Mouse (Mus musculus) left cerebral cortex, postnatal 36 days (tissue): ENCODE results near the gene P4ha1. TPM values are rescaled to one million over a fixed set of nuclear protein-coding genes. Genes with fewer than 3 reads are reported as not detected.
"Not testable (repeated sequence)": the region's sequence is repeated elsewhere in the genome, so short reads cannot be mapped to it uniquely, and the experiment has no call there.

Experiments
- DNase-seq, 2 experiments: peaks; one replicate each; pipeline ENCODE4 v3.0.0; 2021 to 2022; ENCODE audit warnings: low spot score in 2 of 2, mixed read lengths in 1 of 2
- intact Hi-C: fragments of 180-260 bp; cut with DNase I; formaldehyde crosslinking; loops from one replicate; pipeline ENCODE4 v1.15.1; 2025
- total RNA-seq, 2 experiments: library from RNA; stranded (reverse); gene quantifications; 2 replicates each; pipeline ENCODE4 v1.2.3; 2021

Gene P4ha1
- total RNA-seq, 2 experiments from 2014 or later = 31.7 to 45.5 TPM

DNA sequence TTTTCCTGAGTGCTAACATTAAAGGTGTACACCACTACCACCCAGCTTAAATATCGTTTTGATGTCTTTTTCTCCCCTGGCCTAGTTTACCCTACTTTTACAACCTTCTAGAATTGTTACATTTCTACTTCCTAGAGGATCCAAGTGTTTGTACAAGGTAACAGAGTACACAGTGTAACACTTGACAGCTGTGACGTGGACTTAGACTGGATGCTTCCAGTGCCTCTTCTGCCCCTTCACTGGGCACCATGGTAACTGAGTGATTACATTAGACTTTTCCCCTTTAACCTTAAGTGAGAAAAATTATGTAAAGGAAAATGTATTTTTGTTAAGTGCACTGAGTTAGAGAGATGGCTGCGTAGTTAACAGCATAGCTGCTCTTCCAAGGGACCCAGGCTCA is 41.5 kb downstream of the P4ha1 start:
- no peak for DNase-seq
- intact Hi-C loops = no loop called here

DNA sequence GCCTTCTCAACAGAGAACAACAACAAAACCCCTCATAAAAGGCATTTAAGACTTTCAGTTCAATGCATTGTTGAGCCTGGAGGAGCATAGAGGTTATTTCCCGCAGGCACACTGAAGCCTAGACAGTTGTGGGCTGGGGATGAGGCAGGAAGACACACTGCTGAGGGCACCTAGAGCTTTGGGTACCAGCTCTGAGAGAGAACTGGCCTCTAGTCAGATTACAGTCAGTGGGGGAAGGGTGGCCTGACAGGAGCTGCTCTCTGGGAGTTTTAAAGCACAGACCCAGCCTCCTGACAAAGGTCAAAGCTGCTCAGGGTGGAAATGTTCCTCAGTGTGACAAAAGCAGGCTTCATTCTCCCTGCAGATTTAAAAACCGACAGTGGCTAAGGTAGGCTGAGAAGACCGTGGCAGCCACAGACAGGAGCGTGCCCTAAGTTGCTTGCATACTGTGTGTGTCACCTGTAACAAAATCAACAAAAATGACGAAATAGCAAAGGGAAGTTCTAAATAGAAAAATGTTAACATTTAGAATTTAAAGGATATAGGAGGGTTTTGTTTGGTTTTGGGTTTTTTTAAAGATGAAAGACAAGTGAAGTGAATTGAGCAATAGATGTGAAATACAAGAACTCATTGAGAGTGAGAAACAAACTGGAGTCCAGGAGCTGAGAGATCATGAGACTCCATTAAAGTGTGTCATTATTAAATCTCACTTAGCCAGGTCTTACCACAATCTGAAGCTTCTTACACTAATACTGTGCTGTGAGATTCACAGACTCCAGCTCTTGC is 42.9 kb downstream of the P4ha1 start:
- intact Hi-C loops = no loop called here
- no peak for DNase-seq

DNA sequence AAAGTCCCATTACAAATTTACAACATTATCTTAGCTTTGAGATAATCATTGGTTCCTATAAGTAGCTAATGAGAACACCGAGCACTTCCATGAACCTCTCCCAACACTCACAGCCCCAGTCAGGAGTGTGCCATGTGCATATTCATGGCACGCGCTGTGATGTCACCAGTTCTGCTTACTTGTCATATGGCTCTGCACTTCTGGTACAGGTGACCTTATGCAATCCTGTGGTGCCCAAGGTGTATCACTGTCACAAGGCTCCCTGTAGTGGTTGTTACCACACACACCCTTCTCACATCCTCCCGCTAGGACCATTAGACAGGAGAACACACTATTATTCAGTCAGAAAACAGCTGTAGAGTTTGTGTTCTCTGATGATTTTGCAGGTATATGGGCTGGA is 43.6 kb downstream of the P4ha1 start:
- intact Hi-C loops = no loop called here
- no peak for DNase-seq

DNA sequence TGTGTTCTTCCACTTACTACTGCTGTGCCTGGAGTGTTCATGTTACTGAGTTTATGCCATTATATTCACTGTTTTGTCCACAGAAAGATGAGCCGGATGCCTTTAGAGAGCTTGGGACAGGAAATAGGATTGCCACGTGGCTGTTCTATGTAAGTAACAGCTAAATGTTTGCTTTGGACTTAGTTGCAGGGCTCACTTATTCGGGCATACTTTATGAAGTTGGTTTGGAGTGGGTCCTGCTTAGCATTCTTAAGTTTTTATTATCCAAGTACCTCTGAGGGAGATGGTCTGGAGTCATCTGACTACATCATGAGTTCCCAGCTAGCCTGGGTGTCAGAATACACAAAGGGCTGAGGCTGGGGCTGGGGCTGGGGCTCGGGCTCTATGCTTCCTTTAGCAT is 44.1 kb downstream of the P4ha1 start:
- no peak for DNase-seq
- intact Hi-C loops = no loop called here

DNA sequence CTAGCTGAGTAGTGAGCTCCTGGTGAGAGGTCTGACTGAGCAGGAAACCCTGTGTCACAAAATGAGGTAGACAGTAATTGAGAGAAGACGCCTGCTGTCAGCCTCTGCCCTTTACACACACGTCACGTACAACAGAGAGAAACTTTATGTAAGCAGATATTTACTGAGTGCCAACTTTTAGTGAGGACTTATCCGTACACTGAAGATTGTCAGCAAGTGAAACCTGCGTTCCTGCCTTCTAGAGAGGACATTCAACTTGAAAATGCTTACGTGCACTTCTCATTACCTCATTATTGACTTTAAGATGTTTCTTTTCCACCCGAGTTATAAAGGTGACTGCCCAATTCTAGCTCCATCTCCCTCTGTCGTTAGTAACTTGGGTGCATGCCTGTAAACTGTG is 45.6 kb downstream of the P4ha1 start:
- intact Hi-C loops = no loop called here
- DNase-seq = no peak

DNA sequence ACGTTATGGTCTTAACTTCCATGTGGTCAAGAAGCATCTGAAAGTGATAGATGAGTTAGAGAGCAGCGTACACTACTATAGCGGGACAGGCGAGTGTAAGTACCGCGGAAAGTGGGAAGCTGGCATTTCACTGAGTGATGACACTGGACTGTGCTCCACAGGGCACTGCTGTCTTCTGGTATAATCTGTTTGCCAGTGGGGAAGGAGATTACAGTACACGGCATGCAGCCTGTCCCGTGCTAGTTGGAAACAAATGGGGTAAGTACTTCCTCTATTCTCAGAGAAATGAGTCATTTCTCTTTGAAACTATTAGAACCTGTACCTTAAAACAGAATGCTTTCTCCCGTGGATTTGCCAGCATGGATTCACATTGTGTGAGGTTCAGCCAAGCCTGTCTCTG is 46.3 kb downstream of the P4ha1 start:
- intact Hi-C loops = no loop called here
- no peak for DNase-seq

DNA sequence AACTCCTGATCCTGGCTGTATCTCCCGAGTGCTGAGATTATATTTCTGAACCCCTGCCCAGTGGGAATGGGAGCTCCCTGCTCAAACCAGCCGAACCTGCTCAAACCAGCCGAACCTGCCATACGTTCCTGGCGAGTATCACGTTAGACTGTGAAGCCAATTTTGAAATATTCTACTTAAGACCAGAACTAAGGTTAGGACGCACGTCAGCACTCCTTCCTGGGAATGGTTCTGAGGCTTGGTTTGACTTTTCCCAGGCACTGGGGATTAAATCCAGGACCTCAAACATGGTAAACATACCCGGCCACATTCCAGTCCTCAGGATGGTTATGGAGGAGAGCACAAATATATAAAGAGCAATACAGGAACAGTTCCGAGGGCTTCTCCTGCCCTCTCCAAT is 54.8 kb downstream of the P4ha1 start:
- intact Hi-C loops = no loop called here
- DNase-seq = no peak

DNA sequence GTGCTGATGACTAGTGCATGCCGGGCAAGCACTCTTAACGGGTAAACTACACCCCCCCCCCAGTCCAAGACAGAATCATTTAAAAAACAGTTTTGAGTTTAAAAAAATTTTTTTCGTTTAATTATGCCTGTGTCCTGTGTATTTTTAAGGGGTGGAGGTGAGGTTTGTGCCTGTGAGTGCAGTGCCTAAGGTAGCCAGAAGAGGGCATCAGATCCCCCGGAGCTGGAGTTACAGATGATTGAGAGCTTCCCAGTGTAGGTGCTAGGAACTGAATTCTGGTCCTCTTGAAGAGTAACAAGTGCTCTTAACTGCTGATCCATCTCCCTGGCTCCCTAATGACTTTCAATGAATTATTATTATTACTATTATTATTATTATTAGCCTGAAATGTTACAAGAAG is 55.6 kb downstream of the P4ha1 start:
- DNase-seq = no peak
- intact Hi-C loops = no loop called here

DNA sequence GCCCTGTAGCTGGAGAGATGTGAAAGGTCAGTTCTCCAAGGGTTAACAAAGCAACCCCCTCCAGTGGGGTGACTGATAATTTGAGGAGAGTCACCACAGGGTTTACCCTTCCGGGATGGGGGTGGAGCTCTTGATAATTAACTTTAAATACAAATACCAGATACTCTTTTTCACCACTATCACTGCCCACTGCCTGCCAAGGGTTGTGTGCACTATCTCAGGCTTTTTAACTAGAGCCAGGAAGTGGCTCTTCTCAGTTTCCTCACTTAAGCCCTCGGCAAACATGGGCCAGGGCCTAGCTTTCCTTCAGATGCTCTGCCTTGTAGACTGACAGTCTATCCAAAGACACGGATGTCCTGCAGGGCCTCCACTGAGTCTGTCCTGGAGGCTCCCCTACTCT is 56.8 kb downstream of the P4ha1 start:
- no peak for DNase-seq
- intact Hi-C loops = no loop called here

DNA sequence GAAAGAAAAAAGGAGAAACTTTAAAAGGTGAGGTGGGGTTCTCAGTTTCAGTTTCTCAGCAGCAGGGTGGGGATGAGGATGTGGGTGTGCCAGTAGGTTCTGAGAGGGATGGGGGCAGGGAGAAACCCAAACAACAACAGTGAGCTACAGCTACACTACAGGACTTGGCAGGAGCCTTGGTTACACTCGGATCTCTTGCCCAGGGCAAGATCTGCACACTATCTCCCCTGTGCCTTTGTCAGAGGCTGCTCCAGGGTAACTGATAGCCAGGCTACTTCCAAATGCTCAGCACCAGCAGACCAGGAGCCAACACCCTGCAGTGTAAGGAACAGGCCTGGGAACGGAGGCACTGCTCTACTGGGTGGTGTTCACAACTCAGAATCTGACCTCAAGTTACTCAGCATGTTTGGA is 57.3 kb downstream of the P4ha1 start:
- no peak for DNase-seq
- intact Hi-C loops = no loop called here

DNA sequence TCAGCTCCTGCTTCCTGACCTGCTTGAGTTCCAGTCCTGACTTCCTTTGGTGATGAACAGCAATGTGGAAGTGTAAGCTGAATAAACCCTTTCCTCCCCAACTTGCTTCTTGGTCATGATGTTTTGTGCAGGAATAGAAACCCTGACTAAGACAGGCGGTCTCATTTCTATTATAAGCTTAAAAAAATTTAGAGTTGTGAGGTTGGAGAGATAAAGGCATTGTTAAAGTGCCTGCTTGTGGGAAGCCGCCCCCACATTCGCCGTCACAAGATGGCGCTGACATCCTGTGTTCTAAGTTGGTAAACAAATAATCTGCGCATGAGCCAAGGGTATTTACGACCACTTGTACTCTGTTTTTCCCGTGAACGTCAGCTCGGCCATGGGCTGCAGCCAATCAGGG is 58.5 kb downstream of the P4ha1 start:
- DNase-seq, intact Hi-C loops: not testable (repeated sequence)

DNA sequence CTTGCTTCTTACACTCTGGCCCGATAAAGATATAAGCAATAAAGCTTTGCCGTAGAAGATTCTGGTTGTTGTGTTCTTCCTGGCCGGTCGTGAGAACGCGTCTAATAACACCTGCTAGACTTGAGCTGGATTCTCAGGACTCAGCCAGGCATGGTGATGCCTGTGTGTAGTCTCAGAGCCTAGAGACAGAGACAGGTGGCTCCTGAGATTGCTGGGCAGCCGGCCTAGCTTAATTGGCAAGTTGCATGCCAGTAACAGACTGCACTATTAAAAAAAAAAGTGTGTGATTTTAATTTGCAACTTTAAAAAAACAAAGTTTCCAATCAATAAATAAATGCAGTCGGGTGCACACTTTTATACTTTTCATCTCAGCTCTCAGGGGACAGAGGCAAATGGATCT is 63.9 kb downstream of the P4ha1 start:
- DNase-seq = peak in 1 of 2 experiments; percentile 18
- intact Hi-C loops = no loop called here

DNA sequence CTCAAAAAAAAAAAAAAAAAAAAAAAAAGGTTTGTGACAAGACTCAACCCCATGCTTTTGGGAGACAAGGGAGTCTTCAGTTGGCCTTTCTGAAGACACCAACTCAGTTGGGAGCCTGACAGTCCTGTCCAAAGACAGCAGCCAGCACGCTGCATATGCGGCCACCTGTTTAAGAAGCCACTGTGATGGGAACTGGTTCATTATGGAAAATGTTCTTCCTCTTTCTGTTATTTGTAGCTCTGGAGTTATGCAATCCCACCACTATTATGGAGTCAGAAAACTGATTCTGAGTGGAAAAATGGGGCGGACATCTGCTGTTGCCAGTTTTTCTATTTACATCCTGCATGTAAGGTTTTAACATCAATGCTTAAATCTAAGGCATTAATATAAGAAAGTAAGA is 66.6 kb downstream of the P4ha1 start:
- DNase-seq = peak in 1 of 2 experiments; percentile 17
- intact Hi-C loops = no loop called here

DNA sequence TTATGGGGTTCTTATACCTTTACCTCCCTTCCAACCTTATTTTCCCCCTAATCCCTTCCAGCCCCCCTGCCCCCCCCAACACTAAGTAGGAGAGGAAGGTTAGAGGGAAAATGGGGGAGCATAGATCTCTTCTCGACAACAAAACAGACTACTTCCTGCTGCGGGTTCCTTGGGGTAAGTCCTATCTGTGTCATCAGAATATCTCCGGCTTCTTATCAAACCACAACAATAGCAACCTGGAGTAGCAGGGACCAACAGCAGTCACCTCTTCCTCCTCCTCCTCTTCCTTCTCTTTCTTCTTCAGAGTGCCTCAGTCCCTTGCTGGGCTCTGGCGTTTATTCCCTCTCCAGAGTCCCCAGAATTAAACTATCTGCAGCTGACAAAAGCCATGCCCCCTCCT is 68.8 kb downstream of the P4ha1 start:
- intact Hi-C loops = no loop called here
- no peak for DNase-seq

DNA sequence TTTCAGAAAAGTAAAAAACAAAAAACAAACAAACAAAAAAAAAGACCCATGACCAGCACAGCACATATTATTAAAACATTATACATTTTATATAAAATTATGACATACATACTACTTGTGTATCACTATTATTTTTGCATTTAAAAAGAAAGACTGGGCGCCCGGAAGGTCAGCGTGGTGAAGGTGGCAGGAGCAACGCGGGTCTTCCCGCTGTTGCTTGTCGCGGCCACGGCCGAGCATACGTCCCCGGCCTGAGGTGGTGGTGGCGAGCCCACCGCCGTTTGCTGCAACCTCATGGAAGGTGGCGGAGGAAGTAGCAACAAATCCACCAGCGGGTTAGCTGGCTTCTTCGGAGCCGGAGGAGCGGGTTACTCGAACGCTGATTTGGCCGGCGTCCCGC is 72.4 kb downstream of the P4ha1 start, which contains the start of gene Gm10273:
Gm10273 (plus strand) TSS at position 172 of the 400 bp plus-strand sequence.
- DNase-seq, intact Hi-C loops: not testable (repeated sequence)

DNA sequence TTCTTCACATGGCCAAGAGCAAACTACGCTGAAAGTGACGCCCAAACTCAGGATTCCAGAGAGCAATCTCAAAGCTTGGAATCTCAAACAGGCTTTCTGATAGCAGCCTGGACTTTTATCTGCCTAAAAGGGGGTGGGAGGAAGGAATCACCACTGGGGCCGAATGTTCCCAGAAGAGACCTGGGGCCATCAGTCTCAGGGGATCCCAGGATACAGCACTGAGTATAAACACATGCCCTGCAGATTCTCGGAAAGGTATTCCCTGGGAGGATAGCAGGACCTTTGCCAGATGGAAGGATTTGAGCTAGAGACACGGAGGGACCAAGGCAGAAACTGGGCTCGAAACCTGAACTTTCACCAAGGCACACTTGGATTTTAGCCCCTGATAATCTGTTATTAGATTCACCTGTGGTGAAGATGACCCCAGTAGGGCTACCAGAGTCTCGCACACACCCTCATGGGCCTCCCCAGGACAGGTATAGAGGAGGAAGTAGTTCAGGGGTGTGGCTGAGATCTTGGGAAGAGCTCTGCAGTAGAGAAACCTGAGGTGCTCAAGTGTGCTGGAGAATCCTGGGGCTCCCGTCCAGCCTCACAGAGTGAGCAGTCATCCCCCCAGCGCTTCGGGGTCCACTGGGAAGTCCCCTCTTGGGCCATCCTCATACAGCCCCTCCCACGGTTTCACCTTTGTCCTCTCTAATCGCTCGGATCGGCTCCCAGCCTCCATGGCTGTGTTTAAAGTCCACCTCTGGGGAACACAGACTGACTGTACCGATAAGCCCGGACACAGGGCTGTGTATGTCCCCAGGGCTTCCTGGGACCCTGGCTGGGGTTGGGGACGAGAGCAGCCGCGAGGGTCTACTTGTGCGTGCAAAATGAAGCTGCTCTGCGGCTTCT is 80.0 kb downstream of the P4ha1 start, which contains the start of gene Pla2g12b:
Pla2g12b (plus strand) TSS at position 762 of the 894 bp plus-strand sequence.
- no peak for DNase-seq
- intact Hi-C loops = no loop called here

DNA sequence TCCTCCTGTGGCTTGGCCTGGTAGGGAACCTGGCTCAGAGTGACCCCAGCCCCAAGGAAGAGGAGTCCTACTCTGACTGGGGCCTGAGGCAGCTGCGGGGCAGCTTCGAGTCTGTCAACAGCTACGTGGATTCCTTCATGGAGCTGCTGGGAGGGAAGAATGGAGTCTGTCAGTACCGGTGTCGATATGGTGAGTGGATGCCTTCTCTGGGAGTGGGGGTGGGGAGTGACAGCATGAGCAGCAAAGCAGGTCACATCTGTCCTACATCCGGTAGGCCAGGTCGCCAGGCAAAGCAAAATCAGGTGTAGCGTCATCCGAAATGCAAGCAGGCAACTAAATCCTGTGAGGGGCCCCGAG is 80.7 kb downstream of the P4ha1 start:
- DNase-seq = no peak
- intact Hi-C loops = no loop called here

DNA sequence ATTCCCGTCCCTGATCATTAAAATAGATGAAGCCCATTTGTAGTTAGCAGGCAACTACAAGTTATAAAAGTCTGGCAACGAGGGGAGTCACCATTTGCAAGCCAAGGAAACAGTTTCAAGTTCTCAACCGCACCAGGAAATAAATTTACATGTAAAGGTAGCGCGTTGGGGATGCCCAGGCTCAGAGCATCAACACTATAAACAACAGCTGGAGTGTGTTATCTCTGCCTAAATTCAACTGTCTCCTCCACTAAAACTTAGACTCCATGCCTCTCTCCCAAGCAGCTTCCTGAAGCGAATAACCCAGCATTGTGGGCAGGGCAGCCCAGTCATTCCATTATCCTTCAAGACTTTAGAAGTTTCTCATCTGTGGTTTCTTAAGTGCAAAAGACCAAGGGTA is 85.4 kb downstream of the P4ha1 start:
- intact Hi-C loops = no loop called here
- no peak for DNase-seq

DNA sequence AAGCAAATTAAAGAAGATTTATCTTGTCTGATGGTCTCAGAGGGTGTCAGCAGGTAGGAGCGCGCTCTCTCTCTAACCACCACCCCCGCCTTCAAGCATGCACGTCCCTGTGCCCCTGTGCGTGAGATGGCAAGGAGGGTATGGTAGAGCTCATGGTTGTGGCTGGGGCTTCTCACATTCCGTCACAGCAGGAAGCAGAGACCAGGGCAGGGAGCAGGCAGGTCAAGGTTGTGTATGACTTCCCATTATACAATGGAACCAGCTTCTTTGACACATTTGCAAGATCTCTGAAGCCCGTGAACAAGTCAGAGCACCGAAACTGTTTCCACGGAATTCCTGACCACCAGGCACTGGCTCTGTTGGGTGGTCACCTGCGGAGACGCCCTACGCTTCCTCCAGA is 87.2 kb downstream of the P4ha1 start:
- DNase-seq = no peak
- intact Hi-C loops = no loop called here

DNA sequence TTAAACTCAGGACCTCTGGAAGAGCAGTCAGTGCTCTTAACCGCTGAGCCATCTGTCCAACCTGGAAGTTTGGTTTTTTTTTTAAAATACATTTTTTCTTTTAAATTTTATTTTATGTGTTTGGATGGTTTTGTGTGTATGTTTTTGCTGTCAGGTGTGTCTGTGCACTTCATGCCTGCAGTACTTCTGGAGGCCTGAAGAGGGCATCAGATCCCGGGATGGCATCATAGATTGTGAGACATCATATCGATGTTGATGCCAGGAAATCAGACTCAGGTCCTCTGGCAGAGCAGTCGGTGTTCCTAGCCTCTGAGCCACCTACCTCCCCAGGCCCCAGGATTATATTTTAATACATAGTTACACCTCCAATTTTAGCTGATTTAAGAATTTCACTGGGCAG is 90.6 kb downstream of the P4ha1 start:
- DNase-seq = no peak
- intact Hi-C loops = no loop called here

DNA sequence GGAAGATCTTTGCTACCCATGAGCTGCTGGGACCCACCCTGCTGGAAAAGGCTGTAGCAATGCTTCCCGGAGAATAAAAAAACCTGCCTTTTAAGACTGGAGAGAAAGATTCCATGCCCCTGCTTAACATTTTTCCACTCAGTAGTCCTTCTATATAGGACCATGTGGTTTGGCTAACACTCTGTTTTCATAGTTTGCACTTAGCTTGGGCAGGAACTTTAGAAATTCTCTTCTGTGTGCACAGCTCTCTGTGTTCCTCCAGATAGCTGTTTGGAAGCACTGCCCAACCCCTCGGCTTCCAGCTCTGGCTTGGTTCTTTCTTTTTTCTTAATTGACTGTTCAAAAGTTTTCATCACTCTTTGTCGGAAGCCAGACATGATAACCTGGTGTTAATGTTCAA is 93.5 kb downstream of the P4ha1 start:
- intact Hi-C loops = no loop called here
- DNase-seq = no peak
